Mouse (Mus musculus) mature B cell (primary cell): ENCODE measurements around the gene Zdhhc12.
"Not testable (repeated sequence)": the region's sequence is repeated elsewhere in the genome, so short reads cannot be mapped to it uniquely, and the experiment has no call there.

Experiments
- in situ Hi-C: fragments of 300-500 bp; cut with MboI; formaldehyde crosslinking; loops from 2 replicates; pipeline ENCODE4 v1.14.3; 2019

The Zdhhc12 gene

DNA sequence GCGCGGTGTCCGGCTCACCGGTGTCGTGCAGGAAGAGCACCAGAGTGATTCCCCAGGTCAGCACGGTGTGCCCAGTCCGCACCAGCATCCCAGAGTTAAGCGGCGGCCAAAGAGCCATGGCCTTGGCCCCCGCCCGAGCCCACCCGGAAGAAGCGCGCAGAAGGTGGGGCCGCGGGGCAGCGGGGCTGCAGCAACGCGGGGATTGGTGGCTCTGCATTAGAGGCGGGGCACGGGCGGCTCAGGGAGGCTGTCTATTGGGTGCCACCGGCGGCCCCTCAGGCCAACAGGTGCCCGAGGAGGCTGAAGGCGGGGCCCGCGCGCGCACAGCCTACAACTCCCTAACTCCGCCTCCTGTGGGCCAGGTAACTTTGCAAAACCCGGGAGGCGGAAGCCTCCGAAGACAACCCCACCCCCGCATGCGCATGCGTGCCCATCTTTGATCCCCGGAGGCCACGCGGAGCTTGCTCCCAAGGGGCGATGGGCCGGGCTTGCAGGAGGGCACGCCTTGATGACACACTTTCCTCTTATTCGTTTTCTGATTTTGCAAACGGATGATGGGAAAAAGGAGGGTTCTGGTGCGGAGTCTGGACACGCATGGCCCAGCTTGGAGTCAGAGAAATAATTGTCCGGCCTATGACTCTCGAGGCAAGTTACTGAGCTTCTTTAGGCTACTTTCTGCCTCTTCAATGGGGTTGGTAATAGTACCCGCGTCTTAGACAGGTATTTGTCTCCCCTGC lies at the start of gene Zdhhc12:
TSS of gene Zdhhc12 (minus strand) at position 178 of the 737 bp plus-strand sequence.
- in situ Hi-C loops, result no loop called here

DNA sequence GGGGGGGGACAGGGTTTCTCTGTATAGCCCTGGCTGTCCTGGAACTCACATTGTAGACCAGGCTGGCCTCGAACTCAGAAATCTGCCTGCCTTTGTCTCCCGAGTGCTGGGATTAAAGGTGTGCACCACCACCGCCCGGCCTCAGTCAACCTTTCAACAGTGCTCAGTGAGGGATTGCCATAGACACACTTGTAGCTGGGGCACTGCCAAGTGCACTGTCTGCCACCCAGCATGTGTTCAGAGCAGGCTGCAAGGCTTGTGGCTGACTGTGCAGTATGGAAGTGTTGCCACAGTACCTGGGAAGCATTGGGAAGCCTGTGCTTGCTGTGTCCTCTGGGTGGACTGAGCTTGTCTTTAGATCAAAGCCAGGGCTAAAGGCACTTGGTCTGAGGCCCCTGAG lies 46.6 kb upstream of the Zdhhc12 start:
- in situ Hi-C loops, result not testable (repeated sequence)

DNA sequence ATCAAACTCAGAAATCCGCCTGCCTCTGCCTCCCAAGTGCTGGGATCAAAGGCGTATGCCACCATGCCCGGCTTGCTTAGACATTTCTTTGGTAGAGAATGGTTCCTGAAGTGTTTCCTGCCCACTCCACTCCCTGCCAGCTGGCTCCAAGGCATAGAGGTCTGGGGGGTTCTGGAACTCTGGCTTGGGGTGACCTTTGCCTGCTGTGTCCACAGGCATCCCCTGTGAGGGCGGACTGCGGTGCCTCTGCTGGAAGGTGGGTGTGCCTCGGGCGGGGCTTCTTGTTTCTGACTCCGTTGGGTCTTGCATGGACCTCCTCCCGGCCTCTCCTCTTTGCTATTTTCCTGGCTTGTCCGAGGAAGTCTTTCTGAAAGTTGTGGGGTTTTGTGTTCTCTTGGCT lies 43.0 kb upstream of the Zdhhc12 start:
- in situ Hi-C loops, result no loop called here

DNA sequence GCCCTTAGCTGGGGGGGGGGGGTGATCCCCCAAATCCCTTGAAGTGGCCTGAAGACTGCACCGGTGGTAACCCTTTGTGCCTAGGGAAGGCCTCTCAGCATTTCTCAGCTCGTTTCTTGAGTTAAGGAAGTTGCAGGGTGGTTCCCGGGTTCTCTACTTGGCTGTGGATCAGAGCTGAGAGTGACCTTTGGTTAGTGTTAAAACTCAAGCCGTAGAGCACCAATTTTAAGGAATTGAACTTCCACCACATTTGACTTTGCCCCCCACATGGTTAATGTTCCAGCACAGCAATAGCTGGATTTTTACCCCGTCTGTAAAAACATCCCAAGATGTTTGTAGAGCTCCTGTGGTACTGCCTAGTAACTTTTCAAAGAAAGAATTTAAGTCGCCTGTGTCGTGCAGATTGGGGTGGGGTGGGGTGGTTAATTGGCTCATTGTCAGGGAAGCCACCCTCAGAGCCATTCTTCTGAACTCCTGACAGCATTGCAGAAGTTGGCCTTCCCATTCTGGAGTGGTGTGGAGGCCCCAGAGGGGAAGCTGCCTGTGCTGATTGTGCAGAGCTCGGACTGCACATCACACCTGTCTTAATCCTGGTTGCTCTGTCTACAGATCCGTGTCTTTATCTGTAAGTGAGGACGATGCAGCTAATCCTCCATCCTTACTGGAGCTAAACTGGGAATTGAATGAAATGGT lies 41.6 kb upstream of the Zdhhc12 start:
- in situ Hi-C loops, result no loop called here

DNA sequence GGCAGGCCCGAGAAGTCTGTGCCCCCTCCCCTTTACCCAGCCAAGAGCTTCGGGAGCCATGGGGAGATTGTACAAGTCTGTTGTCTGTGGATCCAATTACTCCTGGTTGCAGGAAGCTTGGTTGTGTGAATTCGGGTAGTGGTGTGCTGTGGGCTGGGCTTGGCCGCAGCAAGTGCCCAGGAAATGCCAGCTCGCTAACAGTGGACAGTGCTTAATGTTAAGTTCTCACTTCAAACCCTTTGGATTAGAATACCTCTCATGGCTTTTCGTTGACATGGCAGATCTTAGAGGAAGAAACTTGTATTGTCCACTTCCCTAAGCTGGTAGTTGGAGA lies 40.9 kb upstream of the Zdhhc12 start:
- in situ Hi-C loops, result no loop called here

DNA sequence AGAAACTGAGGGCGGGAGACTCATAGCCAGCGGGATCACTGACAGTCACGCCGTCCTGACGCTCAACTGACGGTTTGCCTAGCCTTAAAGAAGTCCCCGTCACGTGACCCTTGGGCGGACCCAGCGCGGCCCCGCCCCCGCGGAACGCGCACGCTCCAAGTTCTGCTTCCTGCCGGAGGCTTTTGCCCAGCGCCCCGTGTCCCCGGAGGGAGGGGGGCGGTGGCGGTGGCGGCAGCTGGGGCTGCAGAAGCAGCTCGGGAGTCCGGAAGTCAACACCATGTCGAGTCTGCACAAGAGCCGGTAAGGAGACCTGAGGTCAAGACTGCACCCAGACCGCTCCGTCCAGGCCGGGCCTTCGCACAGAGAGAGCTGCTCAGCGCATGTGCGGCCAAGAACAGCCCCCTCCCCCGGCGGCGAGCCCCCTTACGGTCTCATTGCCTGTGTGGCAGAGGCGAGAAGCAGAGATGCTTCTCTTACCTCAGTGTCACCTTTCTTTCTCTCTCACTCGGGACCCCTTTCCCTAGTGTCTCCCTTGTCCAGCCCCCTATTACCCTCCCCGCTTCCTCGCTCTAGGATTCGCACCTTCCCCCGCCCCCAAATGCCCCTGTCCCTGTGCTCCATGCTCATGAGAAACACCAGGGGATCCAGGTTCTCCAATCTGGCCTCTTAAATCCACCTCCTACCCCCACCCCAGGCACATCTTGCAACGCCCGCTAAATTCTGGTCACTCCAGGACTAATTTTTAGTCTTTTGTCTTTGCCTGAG lies 40.3 kb upstream of the Zdhhc12 start, which contains the start of gene Tbc1d13:
TSS of gene Tbc1d13 (plus strand) at position 134 of the 765 bp plus-strand sequence.
- in situ Hi-C loops, result no loop called here

DNA sequence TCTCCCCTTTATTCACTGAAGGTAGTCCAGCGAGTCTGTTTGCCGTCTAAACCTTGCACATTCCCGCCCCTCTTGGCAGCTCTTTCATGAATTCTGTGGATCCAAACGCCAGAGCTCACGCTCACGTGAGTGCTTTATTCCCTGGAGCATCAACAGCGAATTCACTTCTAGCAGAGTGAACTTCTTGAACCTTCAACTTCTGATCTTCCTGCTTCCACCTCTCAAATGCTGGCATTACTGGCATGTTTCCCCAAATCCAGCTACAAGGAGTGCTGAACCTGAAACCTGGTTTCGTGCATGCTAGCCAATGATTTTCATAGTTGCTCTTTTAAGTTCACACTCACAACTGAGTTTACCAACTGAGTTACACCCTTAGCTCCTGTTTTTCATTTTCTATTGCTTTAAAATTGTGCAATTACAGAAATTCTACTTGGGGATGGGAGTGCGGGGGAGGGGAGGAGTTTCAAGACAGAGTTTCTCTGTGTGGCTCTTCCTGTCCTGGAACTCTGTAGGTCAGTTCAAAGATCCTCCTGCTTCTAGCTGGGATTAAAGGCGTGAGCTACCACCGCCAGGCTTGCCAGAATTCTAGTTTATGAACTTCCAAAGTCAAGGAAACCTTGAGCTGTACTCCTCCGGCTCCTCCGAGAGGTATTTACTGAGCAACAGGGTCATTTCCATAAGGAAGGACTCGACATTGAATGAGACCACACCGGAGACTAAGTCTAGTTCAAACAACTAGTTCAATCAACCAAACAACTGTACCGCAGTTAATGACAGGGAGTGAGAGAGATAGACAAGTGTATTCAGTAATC lies 39.6 kb upstream of the Zdhhc12 start:
- in situ Hi-C loops, result no loop called here

DNA sequence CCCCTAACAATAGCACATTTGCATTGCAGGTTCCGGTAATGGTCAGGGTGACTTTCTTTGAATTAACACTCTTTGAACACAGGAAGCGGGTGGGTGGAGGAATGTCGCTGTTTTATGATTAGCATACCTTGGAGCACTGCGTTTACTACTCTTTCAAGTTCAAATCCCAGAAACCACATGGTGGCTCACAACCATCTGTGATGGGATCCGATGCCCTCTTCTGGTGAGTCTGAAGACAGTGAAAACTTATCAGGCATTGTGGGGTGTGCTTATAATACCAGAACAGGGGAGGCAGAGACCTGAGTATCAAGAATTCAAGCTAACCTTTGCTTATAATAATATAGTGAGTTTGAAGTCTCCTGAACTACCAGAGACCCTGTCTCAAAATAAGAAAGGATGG lies 37.8 kb upstream of the Zdhhc12 start:
- in situ Hi-C loops, result not testable (repeated sequence)

DNA sequence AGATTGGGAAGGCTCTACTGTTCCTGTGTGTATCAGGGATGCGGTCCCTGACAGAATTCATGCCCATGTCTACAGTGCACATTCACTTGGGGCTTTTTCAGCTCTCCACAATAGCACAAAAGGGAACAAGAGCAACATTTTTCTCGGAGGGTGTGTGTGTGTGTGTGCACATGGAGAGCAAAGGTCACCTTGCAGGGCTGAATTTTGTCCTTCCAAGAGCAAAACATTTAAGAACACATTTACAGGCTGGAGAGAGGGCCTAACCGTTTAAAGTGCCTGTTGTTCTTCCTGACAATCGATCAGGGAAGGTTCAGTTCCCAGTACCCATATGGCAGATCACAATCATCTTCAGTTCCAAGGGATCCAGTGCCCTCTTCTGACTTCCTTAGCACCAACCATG lies 36.7 kb upstream of the Zdhhc12 start:
- in situ Hi-C loops, result no loop called here

DNA sequence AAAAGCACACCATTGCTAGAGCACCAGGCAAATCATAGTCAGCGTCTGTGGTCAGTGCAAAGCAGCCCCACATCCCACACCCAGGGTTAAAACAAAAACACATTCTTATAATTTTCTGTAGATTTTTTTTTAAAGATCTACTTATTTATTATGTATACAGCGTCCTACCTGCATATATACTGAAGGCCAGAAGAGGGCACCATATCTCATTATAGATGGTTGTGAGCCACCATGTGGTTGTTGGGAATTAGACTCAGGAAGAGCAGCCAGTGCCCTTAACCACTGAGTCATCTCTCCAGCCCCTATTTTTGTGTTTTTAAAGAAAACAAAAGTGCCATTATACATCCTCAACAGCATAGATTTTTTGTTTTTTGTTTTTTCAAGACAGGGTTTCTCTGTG lies 35.3 kb upstream of the Zdhhc12 start:
- in situ Hi-C loops, result no loop called here

DNA sequence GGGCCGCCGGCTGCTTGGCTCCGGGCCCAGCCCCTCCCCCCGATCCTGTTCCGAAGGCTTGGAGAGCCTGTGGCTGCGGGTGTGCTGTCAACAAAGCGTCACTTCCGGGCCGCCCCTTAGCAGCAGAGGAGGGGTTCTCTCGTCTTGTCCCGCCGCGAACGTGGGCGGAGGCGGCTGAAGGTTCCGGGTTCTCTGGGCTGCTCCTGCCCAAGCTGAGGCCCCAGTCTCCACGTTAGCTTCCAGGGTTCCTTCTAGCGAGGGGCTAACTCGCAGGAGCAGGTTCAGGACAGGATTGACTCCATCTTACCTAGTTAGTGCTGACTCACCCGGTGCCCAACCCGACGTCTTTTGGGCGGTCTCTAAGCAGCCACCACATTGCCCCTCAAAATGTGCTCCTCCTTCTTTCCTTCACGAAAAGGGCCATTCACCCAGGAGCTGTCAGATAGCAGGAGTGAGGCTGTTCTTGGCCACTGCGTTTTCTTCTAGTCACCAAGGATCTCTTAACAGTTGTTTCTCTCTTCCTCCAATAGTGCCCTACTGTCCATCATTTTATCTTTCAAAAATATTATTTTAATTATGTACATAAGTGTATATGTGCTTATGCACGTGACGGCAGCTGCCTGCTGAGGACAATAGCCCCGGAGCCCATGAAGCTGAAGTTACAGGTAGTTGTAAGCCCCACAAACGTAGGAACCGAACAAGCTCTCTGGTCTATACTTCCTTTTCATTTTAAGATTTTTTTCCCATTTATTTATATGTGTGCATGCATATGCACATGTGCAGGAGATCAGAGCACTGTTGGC lies 31.2 kb upstream of the Zdhhc12 start, which contains the start of gene Zer1:
TSS of gene Zer1 (minus strand) at position 114 of the 803 bp plus-strand sequence.
- in situ Hi-C loops, result no loop called here

DNA sequence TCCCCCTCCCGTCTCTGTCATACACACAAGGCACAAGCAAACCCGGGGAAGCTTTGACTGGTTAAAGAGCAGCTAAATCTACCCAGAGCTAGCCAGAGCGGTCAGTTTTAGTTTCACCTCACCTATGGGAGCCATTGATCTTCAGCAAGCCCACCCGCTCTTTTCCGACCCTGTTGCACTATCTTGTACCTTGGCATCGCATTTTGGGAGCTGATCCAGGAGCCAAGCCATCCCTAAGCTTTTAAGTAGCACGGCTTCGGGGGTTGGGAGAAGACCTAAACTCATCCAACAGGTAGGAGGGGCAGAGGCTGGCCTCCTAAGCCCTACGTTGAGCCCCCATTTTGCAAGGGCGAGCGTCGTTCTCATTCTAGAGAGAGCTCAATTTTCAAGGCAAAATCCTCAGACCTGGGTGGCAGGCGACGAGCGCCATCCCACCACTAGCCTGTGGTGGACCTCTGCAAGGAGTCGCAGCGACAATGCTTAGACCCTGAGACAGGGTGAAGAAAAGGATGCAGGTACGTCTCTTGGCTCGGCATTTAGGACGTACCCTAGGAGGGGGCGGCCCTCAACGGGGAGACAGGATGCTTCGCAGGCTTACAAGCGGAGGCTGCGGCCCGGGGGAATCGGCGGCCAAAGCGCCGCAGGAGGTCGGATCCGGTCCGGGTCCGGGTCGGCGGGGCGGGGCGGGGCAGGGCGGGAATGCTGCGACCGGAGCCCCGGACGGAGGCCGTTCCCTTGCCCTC lies 30.5 kb upstream of the Zdhhc12 start:
- in situ Hi-C loops, result no loop called here

DNA sequence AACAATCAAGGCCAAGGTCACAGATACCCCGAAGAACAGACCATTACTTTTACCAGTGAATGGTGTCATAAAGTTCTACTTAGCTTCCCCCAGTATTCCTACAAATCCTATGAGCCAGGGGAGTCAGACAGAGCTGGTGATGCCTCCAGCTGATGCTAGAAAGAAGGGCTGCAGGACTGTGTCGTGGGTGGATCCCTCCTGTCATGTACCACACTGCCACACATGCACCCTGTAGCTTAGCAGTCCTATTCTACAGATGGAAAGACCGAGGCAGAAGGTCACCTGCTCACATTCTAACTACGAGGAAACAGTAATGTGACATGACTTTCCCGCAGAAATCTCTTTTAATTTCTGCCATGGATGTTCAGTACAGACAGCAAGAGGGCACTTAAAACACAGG lies 29.3 kb upstream of the Zdhhc12 start:
- in situ Hi-C loops, result no loop called here

DNA sequence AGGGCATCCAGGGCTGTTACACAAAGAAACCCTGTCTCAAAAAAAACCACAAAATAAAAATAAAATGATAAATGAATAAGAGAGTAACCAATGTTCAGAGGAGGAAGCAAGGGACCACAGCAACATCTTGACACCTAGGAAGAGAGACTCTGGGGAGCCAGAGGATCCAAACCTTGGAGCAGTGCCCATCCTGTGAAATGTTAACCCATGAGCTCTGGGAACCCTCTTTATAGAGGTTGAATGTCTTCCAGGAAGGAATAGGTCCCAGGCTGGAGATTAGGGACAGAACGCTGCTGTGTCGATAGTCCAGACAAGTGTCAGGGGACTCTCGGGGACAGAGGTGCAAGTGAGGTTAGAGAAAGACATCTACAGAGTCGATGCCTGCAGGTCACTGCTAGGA lies 26.8 kb upstream of the Zdhhc12 start:
- in situ Hi-C loops, result no loop called here

DNA sequence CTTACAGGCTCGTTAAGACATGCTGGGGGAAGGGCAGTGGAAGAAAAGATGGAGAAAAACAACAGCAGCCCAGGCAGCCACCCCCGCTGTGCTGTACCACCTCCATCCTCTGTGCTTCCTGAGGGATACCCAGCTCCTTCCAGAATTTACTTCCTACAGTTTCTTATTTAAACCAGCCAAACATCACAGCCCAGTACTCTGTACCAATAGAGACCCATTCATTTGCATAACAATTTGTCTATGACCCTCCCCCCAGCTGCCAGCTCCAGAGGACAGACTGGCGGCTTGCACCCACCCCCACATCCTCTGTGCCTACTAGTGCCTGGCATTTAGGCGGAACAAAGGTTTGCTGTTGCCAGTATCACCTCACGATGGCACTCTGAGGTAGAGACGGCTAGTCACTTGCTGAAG lies 26.2 kb upstream of the Zdhhc12 start:
- in situ Hi-C loops, result no loop called here

DNA sequence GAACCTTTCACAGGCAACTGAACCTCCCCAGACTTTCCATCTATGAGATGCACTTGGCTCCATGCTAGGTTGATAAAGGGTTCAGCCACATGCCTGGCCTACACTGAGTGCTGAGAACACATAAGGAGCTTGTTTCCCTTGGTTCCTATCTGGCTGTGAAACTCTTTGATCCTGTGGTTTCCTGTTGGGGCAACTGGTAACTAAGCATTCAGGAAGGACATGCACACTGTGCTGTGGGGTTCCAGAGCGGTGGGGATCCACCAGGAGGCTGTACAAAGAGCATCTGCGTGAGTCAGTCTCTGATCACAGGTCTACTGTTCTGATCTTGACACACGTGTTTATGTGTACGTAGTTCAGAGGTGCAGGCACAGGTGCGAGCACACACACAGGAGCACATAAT lies 19.1 kb upstream of the Zdhhc12 start:
- in situ Hi-C loops, result no loop called here

DNA sequence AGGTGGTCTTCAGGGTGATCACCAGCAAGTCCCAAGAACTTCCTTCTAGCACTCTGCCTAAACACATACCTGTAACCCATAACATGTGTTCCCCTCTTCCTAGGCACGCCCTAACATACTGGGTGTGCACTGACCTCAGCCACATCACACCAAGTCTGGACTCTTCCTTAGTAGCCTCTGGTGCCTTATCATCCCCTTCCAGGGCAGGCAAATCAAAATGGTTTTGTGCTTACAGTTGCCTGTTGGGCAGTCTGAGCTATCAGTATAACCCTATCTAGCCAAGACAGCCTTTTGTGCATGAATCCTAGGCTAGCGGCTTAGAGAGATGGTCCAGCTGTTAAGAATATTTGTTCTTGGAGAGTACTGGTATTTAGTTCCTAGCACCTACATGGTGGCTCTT lies 18.1 kb upstream of the Zdhhc12 start:
- in situ Hi-C loops, result no loop called here

DNA sequence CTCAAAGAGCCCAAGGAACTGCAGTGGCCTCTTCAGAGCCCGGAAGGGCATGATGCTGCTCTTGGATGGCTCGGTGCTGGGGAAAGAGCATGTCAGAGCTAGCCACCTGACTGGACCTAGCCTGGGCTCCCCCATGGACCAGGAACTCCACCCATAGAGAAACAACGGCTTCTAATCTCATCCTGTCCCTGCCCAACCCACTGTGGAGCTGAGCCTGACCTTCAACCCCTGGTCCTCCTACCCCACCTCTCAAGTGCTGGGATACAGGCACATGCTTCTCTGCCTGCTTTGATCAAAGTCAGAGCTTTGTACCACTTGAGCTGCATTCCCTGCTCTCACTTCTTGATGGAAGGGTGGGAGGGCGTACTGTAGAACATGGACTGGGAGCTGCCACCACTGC lies 14.8 kb upstream of the Zdhhc12 start:
- in situ Hi-C loops, result no loop called here

DNA sequence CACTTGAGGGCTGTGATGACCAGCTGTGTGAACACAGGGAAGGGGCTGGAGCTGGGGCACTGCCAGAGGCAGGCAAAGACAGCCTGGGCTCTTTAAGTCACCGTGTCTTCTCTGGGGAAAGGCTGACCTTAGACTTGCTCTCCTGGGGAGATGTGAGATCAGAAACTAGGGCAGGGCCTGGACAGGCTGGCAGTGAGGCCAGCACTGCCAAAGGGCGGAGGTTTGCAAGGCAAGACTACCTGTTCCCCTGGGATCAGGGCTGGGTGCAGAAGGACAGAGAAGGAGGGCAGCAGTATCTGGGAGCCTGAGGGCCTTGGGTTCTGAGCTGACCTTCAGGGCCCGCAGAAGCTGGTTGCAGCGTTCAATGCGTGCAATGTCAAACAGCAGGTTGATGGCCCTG lies 14.2 kb upstream of the Zdhhc12 start:
- in situ Hi-C loops, result no loop called here

DNA sequence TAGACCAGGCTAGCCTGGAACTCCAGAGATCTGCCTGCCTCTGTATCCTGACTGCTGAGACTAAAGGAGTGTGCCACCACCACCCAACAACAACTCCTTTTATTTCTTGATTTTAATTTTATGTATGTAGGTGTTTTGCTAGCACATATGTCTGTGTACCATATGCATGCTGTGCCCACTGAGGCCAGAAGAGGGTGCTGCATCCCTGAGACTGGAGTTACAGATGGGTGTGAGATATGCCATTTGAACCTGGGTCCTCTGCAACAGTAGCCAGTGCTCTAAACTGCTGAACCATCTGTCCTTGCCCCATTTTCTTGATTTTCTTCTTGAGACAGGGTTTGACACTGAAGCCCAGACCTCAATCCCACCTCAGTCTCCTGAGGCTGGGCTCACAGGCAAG lies 12.9 kb upstream of the Zdhhc12 start:
- in situ Hi-C loops, result no loop called here
